Mouse (Mus musculus): ENCODE data around the gene Unk.
"Not testable (repeated sequence)": the region's sequence is repeated elsewhere in the genome, so short reads cannot be mapped to it uniquely, and the experiment has no call there.

Unk gene

DNA sequence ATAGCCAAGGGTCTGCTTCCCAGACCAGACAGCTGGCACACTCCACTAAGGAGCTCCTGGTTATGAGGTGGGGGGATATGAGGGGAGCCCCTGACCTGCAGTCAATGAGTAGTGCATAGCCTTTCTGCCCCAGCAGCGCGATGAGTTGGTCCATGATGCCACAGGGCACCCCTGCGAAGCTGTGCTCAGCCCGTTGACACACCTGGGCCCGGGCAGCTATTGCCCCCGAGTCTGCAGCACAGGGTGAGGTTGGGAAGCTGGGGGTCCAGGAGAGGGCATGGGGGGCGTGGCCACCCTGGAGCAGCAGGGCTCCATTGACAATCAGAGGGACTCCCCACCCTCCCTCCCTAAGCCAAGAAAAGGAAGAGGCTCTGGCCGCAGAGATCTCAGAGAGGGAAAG, 20.0 kb upstream of the Unk start:
- no peak for DNase-seq (ENCODE audit: low spot score in 2 of 2)

DNA sequence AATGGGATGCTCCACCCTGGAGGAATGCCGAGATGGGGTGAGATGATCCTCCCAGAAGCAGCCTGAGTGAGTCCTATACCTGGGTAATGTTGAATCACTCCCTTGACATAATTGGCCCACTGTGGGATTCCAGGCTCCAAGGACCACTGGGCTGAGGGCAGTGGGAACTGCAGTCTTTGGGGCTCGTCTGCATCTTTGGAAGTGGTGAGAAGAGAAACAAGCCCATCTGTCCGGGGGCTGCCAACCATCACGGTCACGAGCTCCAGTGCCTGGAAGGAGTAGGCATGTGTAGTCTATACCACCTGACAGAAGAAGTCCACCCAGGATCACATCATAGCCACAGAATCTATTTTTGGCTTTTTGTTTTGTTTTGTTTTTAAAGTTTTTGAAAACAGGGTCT, 19.2 kb upstream of the Unk start:
- DNase-seq (ENCODE audit: low spot score in 2 of 2): no peak

DNA sequence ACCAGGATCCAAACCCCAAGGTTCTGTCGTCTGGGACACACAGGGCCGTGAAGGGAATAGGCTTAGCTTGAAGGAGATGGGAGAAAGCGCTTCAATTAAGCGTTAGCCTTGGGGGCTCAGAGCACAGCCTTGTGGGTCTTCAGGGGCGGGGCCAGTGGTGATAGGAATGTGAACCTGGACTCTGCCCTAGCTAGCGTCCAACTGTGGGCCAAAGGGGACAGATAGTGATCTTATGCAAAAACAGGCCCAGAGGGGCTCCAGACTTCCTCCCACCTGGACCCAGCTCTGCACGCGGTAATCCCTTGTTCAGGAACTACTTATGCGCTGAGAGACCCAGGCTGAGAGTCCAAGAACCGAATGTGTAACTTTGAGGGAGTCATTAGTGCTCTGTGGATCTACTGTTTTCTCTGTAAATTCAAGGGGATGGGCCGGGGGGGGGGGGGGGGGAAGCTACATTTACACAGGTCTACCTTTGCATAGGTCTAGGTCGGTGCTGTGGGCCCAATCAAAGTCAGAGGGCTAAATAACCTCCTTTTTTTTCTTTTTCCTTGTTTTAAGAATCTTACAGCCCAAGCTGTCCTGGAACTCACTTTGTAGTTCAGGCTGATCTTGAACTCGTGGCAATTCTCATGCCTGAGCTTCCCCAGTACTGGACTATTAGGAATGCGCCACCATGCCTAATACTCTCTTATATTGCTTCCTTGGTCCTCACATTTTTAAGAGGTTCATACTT, 18.4 kb upstream of the Unk start:
- DNase-seq (ENCODE audit: low spot score in 2 of 2): no peak

DNA sequence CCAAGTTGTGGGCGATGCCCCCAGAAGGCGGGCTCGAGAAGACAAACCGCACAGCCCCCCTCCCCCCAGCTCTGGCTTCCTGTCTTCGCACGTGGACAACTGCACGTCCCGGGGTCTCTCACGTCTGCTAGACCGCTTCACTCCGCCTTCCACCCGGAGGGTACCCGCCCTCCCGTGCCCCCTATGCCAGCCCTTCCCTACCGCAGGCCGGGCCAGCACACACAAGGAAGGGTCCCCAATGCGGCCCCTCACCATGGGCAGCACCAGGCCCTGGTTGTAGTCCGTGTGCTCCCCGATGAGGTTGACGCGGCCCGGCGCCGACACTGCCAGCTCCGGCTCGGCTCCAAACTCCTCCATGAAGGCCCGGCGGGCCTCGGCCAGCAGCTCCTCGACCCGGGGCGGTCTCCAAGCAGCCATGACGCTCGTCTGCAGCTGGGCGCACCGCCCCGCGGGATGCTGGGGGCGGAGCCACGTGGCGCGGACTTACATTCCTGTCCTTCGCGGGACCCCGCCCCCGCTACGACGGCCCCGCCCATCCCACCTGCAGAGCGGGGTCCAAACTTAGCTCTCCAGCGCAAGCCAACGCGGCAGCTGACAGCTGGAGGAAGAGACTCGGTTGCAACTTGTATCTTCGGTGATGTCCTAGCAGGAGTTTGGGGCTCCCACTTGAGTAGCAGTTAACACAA, 17.7 kb upstream of the Unk start, which contains the start of gene Galk1:
Gene Galk1 (minus strand): TSS at position 458 of the 686 bp plus-strand sequence.
- DNase-seq (ENCODE audit: low spot score in 2 of 2): peak; percentile 74 to 79

DNA sequence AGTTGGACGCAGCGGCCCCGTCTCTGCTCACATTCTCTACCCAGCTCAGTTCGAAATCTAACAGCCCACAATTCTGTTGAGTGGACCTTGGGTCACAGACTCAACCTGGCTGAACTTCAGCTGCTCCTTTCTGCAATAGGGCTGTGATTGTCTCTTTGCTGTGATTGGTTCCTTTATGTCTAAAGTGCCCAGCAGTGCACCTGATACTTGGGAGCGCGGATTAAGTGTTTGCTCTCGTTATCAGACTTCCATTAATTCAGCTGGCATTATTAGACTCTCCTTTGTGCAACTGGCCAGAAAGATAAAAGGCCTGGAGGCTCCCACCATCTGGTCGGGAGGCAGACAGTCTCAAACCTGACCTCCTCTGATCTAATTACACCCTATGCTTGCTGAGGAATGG, 15.3 kb upstream of the Unk start:
- no peak for DNase-seq (ENCODE audit: low spot score in 2 of 2)

DNA sequence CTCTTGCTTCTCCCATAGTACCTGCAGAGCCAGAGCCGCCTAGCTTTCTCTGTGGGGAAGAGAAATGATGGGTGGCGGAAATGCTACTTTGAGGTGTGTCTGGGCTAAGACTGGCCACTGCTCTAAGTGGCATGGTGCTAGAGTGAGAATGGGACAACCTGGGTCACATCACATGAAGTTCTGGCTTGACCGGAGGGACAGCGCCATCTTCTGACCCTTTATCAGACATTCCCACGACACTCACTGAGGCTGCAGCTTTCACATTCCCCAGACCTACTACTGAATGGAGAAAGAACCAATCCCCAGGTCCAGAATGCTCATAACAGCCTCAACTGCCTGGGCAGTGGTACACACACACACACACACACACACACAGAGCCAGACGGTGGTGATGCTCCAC, 12.0 kb upstream of the Unk start:
- no peak for DNase-seq (ENCODE audit: low spot score in 2 of 2)

GRCm38 (mm10) chr11:116018867-116019266, 11.3 kb upstream of the Unk start:
- not testable (repeated sequence) for DNase-seq (ENCODE audit: low spot score in 2 of 2)

GRCm38 (mm10) chr11:116019360-116019791, 10.7 kb upstream of the Unk start:
- no peak for DNase-seq (ENCODE audit: low spot score in 2 of 2)

GRCm38 (mm10) chr11:116019976-116020411, 10.1 kb upstream of the Unk start:
- DNase-seq (ENCODE audit: low spot score in 2 of 2): no peak

DNA sequence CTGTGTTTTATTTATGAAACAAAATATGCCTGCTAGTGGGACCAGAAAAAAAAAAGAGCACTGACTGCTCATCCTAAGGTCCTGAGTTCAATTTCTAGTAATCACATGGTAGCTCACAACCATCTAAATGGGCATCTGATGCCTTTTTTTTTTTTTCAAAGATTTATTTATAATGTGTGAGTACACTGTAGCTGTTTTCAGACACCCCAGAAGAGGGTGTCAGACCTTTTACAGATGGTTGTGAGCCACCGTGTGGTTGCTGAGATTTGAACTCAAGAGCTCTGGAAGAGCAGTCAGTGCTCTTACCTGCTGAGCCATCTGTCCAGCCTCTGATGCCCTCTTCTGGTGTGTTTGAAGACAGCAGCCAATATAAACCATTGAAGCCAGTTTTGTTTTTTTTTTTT, 9.6 kb upstream of the Unk start:
- DNase-seq (ENCODE audit: low spot score in 2 of 2): no peak

DNA sequence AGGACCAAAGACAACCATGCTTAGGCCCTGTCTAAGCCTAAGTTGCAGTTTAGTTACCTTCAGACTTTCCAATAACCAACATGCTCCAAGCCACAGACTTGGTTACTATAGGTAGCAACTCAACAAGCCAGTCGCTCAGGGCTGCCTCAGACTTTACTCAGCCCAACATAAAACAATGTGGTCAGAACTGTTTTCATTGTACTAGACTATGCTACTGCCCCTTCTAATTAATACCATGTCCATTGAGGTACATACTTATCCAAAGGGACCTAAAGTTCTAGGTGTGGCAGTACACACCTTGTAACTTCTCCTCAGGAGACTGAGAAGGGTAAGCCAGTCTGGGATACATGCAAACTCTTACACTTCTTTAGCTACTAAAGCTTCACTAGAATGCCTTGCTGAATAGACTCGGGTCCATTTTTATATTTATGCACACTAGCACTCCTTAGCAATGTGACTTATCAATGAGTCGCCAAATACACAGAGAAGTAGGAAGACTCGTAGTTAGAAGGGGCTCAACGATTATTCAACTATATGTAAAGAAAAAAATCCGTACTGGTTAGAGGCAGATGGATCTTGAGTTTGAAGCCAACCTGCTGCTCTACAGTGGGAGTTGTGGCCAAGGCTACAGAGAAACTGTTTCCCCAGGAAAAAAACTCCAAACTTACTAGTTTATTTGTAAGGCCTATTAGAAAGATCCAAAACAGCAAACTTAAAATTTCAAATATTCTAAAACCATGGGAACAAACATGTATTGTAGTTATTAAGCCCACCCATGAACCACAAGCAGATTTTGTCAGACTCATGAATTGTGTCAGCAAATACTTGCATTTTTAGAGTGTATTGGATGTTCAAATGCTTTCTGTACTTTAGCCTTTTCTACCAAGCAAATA, 8.5 kb upstream of the Unk start:
- no peak for DNase-seq (ENCODE audit: low spot score in 2 of 2)

- DNase-seq (ENCODE audit: low spot score in 2 of 2): no peak
These were observed 7.8 kb upstream of the Unk start for GRCm38 (mm10) chr11:116022256-116022780.

- not testable (repeated sequence) for DNase-seq (ENCODE audit: low spot score in 2 of 2)
These were observed 6.9 kb upstream of the Unk start for GRCm38 (mm10) chr11:116023074-116023770.

- DNase-seq (ENCODE audit: low spot score in 2 of 2): peak; percentile 63 to 79
These were observed 6.3 kb upstream of the Unk start for GRCm38 (mm10) chr11:116023771-116024355.

- peak; percentile 91 to 96 for DNase-seq (ENCODE audit: low spot score in 2 of 2)
These were observed 5.7 kb upstream of the Unk start for GRCm38 (mm10) chr11:116024356-116024808.

DNA sequence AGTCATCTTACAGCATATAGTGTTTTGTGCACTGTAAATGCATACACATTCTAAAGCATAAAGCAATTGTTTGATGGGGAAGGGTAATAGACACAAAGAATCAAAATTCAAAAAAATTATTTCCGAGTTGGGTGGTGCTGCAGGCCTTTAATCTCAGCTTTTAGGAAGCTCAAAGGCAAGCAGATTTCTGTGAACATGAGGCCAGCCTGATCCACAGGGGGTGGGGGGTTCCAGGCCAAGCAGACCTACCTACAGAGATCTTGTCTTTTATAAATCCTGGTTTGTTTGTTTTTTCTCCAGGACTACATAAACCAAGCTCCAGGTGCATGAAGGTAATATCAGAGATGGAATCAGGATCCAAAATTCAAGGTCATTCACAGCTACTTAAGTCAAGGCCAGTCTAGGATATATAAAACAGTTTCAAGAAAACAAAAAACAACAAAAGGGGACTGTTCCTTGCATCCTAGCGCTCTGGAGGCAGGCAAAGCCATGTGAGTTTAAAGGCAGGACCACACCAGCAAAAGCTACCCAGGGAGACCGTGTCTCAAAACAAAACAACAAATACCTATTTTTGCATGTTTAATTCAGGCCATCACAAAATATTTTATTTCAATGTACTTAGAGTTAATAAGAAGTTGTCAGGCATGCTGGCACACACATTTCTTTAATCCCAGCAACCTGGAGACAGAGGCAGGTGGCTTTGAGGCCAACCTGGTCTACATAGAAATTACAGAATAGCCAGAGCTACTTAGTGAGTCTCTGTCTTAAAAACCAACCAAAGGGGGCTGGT, 4.9 kb upstream of the Unk start:
- DNase-seq (ENCODE audit: low spot score in 2 of 2): no peak

DNA sequence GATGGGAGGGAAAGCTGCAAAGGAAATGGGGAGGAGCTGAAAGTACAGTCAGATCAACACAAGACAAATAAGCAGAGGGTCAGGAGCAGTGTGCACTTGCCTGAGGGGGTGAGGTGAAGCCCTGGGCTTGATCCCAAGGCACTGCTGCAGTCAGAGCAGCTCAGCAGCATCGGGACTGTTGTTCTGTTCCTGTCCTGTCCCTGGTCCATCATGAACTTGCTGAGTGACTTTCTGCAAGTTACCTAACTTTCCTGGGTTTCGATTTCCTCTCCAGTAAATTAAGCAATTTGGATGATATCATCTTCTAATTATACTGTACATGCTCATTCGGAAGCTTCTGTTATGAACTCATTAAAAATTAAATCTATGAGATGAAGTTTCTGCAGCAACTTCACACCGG, 2.4 kb upstream of the Unk start, which contains the start of gene H3f3b:
Gene H3f3b (minus strand): TSS at position 207 of the 400 bp plus-strand sequence.
- no peak for DNase-seq (ENCODE audit: low spot score in 2 of 2)

DNA sequence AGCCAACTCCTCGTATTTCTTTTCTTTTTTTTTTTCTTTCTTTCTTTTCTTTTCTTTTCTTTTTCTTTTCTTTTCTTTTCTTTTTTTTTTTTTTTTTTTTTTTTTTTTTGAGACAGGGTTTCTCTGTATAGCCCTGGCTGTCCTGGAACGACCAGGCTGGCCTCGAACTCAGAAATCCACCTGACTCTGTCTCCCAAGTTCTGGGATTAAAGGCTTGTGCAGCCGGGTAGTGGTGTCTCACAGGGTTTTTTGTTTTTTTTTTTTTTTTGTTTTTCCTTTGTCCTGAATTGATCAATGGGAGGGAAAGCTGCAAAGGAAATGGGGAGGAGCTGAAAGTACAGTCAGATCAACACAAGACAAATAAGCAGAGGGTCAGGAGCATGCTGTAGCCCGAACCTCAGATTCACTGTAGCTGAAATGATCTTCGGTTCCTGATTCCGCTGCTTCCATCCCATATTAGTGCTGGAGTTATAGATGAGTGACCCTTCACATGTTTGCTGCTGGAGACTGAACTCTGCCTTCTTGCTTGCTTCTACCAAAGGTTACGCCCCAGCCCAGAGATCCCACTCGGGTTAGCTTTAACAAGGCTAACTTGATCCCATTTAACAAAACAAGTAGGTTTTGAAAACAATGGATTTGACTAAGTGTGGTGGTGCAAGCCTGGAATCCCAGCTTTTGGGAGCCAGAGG, 1.8 kb upstream of the Unk start:
- no peak for DNase-seq (ENCODE audit: low spot score in 2 of 2)
